Mouse (Mus musculus) urinary bladder, postnatal 10 days (tissue): ENCODE results near the gene Gm525.
"Not testable (repeated sequence)": the region's sequence is repeated elsewhere in the genome, so short reads cannot be mapped to it uniquely, and the experiment has no call there.

ENCODE experiments used
- DNase-seq: peaks from one replicate; pipeline ENCODE4 v3.0.0; 2022; ENCODE audit warnings: low spot score

Gene Gm525

GRCm38 (mm10) chr11:89064312-89064711, 9.3 kb upstream of the Gm525 start:
- no peak for DNase-seq

- no peak for DNase-seq
Observed at GRCm38 (mm10) chr11:89065297-89065696, 8.3 kb upstream of the Gm525 start.

GRCm38 (mm10) chr11:89066126-89066525, 7.5 kb upstream of the Gm525 start:
- no peak for DNase-seq

GRCm38 (mm10) chr11:89066750-89067149, 6.9 kb upstream of the Gm525 start, which contains the start of gene Dgke:
Dgke (minus strand) TSS chr11:89066850.
- no peak for DNase-seq

- DNase-seq: no peak
Observed at GRCm38 (mm10) chr11:89067301-89067822, 6.3 kb upstream of the Gm525 start.

GRCm38 (mm10) chr11:89067871-89068490, 5.7 kb upstream of the Gm525 start:
- no peak for DNase-seq

GRCm38 (mm10) chr11:89068649-89069048, 5.0 kb upstream of the Gm525 start:
- no peak for DNase-seq

GRCm38 (mm10) chr11:89069303-89069702, 4.3 kb upstream of the Gm525 start:
- DNase-seq: no peak

GRCm38 (mm10) chr11:89071522-89071921, 2.1 kb upstream of the Gm525 start:
- no peak for DNase-seq

GRCm38 (mm10) chr11:89074783-89075413, 1.3 kb downstream of the Gm525 start:
- no peak for DNase-seq

- DNase-seq: no peak
Observed at GRCm38 (mm10) chr11:89076370-89076821, 2.8 kb downstream of the Gm525 start.

GRCm38 (mm10) chr11:89077601-89078000, 4.0 kb downstream of the Gm525 start:
- DNase-seq: no peak

GRCm38 (mm10) chr11:89078305-89078704, 4.7 kb downstream of the Gm525 start:
- no peak for DNase-seq

GRCm38 (mm10) chr11:89078996-89079680, 5.5 kb downstream of the Gm525 start:
- DNase-seq: no peak

GRCm38 (mm10) chr11:89081906-89082305, 8.3 kb downstream of the Gm525 start:
- DNase-seq: not testable (repeated sequence)

- DNase-seq: not testable (repeated sequence)
Observed at GRCm38 (mm10) chr11:89082691-89083090, 9.1 kb downstream of the Gm525 start.

- no peak for DNase-seq
Observed at GRCm38 (mm10) chr11:89084601-89085000, 11.0 kb downstream of the Gm525 start.

GRCm38 (mm10) chr11:89086208-89086809, 12.7 kb downstream of the Gm525 start:
- DNase-seq: no peak

- DNase-seq: no peak
Observed at GRCm38 (mm10) chr11:89088754-89089153, 15.1 kb downstream of the Gm525 start.

GRCm38 (mm10) chr11:89090359-89090758, 16.7 kb downstream of the Gm525 start:
- DNase-seq: not testable (repeated sequence)

- DNase-seq: no peak
Observed at GRCm38 (mm10) chr11:89092714-89093113, 19.1 kb downstream of the Gm525 start.

- DNase-seq: no peak
Observed at GRCm38 (mm10) chr11:89095306-89095705, 21.7 kb downstream of the Gm525 start.
